Mouse (Mus musculus) lung, embryonic 14.5 days (tissue): ENCODE data around the gene Clnk. TPM values are rescaled to one million over a fixed set of nuclear protein-coding genes. Genes with fewer than 3 reads are reported as not detected.
A peak's percentile ranks its signal among the peaks of the same experiment; 100 is the strongest.

Source experiments
- ATAC-seq: fragments of 200-750 bp; cut with Nextera tagmentation; 2 replicates; pipeline ENCODE4 v1.8.0; 2017; ENCODE audit warnings: mild to moderate bottlenecking, moderate TSS enrichment, moderate library complexity; ENCODE audit not compliant: insufficient read depth
- DNase-seq: peaks from one replicate; pipeline ENCODE4 v3.0.0-alpha.2; 2015
- H3K27ac ChIP-seq: fragments of 300-500 bp; sonication (generic); 2 replicates; pipeline ENCODE4 v1.5.1; 2014; ENCODE audit warnings: low read depth, mild to moderate bottlenecking, moderate library complexity
- H3K27me3 ChIP-seq: fragments of 300-500 bp; sonication (generic); 2 replicates; pipeline ENCODE4 v1.6.1; 2014; ENCODE audit warnings: low read length, control low read depth; ENCODE audit not compliant: insufficient read depth
- H3K36me3 ChIP-seq: fragments of 300-500 bp; sonication (generic); 2 replicates; pipeline ENCODE4 v1.6.1; 2014; ENCODE audit warnings: control low read depth; ENCODE audit not compliant: insufficient read depth
- H3K4me1 ChIP-seq: fragments of 300-500 bp; sonication (generic); 2 replicates; pipeline ENCODE4 v1.6.1; 2014; ENCODE audit warnings: antibody characterized with exemption, control low read depth; ENCODE audit not compliant: insufficient read depth
- H3K4me2 ChIP-seq: fragments of 300-500 bp; sonication (generic); 2 replicates; pipeline ENCODE4 v1.6.1; 2014; ENCODE audit warnings: mild to moderate bottlenecking
- H3K4me3 ChIP-seq: fragments of 300-500 bp; sonication (generic); 2 replicates; pipeline ENCODE4 v1.5.1; 2014; ENCODE audit warnings: low read depth, low read length
- H3K9ac ChIP-seq: fragments of 300-500 bp; sonication (generic); 2 replicates; pipeline ENCODE4 v1.6.1; 2014
- H3K9me3 ChIP-seq: fragments of 300-500 bp; sonication (generic); 2 replicates; pipeline ENCODE4 v1.6.1; 2016; ENCODE audit warnings: low read depth, low read length, control low read depth
- CTCF ChIP-seq: IDR thresholded peaks from 2 replicates; pipeline ENCODE4 v1.5.1; 2016; ENCODE audit warnings: antibody characterized with exemption, low read depth
- WGBS: fragments of 180-500 bp; shearing (Covaris S2); extraction: QIAGEN DNeasy Blood & Tissue Kit; methylation state at CpG from one replicate; pipeline ENCODE4 v1.1.7; 2014; 5-methylcytosine and 5-hydroxymethylcytosine counted together
- polyA plus RNA-seq: library from polyadenylated mRNA; unstranded; fragments of >200 nt; fragmentation: Nextera tagmentation; extraction: Ambion mirVana; gene quantifications from 2 replicates; pipeline ENCODE4 v1.2.1, GENCODE M21; 2014

Clnk gene
- polyA plus RNA-seq, 1 experiment from 2014 or later: not detected

DNA sequence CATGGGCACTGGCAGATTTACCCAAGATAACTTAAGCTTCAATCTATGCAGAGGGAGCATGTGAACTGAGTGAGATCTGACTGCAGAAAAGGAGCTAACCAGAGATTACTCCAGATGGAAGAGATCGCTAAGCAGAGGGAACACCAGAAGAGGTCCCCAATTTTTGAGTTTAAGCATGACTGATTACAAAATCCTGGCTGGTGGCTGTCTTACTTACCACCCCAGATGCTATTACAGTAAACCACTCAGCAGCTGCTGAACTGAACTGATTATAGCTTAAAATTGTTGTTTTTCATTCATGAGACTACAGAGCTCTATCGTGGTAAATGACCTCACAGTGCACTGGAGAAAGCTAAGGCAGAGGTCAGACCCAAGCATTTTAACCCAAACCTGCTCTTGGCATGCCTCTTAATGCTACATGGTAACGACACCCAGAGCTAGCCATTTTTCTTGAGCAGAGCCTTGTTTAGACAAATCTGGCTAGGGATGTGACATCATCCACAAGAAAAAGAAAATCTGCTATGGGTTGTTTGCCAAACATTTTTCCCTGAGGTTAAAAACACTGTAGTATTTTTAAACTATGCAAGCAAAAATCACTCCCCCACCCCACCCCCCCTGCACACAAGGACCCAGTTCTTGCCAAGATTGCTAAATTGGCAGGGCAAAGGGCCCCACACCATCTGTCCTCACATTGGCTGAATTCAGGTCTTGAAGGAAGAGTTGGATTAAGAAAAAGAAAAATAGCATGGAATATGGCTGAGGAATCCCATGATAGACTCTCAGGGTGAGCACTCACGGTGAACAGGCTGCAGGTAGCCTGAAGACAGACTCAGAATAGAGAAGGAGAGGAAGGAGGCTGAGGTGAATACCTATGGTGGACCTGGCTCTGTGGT is 5.4 kb upstream of the Clnk start:
- no peaks in the 10 kb centered on the region for H3K36me3 ChIP-seq
- H3K27me3 ChIP-seq: no peaks in the 10 kb centered on the region
- ATAC-seq (peak; percentile 83), DNase-seq (peak; percentile 72)
- no peak overlapping the region for H3K27ac ChIP-seq
- no peak for TF ChIP-seq CTCF
- H3K4me2 ChIP-seq: no peak overlapping the region
- H3K4me1 ChIP-seq: peaks cover 4% of the 10 kb centered on the region; the same call in 1 of the 2 replicates
- no peaks in the 10 kb centered on the region for H3K9me3 ChIP-seq
- WGBS: 44% methylated on average over 4 of the region's 4 CpGs
- no peak overlapping the region for H3K9ac ChIP-seq
- no peak overlapping the region for H3K4me3 ChIP-seq

DNA sequence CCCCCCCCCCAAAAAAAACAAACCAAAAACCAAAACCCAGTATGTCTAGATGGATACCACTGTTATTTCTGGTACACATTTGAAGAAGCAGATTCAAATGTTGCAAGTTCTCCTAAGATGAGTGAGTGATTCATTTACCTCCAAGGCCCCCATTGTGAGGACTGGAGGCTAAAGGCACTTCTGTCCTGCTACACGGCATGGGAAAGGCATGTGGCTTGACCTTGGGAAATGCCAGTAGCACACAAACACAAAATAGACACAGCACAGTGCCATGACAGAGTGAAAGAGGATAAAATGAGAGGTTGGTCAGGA is 4.8 kb upstream of the Clnk start:
- Histone ChIP-seq H3K36me3 (no peaks in the 10 kb centered on the region), H3K27ac (no peak overlapping the region), H3K4me2 (no peak overlapping the region), H3K9me3 (no peaks in the 10 kb centered on the region), H3K4me1 (peaks cover 4% of the 10 kb centered on the region; the same call in 1 of the 2 replicates), H3K27me3 (no peaks in the 10 kb centered on the region), H3K4me3 (no peak overlapping the region), H3K9ac (no peak overlapping the region)
- 68% methylated on average over 1 of the region's 1 CpGs for WGBS
- DNase-seq (no peak), ATAC-seq (peak; percentile 10; the same call in 1 of the 2 replicates)
- TF ChIP-seq CTCF: no peak

DNA sequence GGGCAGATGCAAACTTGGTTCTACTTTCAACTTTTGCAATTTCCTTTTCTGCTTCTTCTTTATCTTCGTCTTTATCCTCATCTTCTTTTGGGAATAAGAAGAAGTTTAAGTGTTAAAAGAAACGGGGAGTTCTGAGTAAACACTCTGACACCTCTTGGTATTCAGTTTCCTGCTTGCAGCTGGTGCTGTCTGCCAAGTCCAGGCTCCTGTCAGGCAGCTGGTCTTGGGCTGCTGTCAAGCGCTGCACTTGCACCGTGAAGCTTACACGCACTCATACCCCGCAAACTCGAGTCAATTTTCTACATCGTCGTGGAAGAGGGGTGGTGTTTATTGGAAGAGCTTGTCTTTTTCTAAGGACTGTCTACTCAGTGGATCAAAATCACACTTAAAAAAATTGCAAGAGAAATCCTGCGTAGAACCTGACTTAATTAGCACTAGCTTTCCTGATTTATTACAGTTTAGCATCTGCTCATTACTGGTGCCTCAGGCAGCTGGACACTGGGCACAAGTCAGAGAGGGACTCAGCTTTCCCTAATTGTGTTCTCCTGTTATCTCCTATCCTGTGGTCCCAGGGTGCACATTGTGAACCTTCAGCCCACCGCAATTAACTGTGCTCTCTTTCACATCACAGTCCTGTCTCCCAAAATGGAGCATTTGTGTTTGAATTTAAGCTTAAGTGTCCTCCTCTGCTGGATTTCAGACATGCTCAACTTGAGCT is 3.5 kb upstream of the Clnk start:
- no peaks in the 10 kb centered on the region for H3K27me3 ChIP-seq
- no peak overlapping the region for H3K4me3 ChIP-seq
- H3K4me2 ChIP-seq: no peak overlapping the region
- no peak overlapping the region for H3K9ac ChIP-seq
- TF ChIP-seq CTCF: no peak
- no peaks in the 10 kb centered on the region for H3K36me3 ChIP-seq
- DNase-seq (peak; percentile 56), ATAC-seq (0 out of 2 replicates have a peak, but pooled peaks have one; percentile 38)
- no peak overlapping the region for H3K27ac ChIP-seq
- peaks cover 4% of the 10 kb centered on the region; the same call in 1 of the 2 replicates for H3K4me1 ChIP-seq
- no peaks in the 10 kb centered on the region for H3K9me3 ChIP-seq
- 15% methylated on average over 11 of the region's 11 CpGs for WGBS

DNA sequence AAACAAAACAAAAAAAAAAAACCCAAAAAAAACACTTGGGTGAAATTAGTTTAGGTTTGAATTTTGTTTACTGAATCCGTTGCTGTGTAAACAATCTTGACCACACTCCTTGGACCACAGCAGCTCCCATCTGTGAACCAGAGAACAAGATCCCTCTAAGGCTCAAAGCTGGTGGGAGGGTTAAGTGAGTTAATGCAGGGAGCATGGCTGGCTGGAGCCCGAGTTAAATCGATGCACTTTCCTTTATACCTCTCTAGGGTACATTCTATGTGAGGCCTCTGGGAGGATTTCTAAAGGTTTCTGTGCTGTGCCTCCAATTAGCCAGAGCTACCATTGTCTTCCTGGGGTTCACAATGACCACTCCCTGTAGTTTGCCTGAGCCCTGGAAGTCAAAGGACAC is 1.2 kb downstream of the Clnk start:
- DNase-seq (no peak), ATAC-seq (no peak)
- Histone ChIP-seq H3K27ac (no peak overlapping the region), H3K9me3 (no peaks in the 10 kb centered on the region), H3K4me1 (no peaks in the 10 kb centered on the region; the same call in 1 of the 2 replicates), H3K9ac (no peak overlapping the region), H3K27me3 (no peaks in the 10 kb centered on the region), H3K36me3 (no peaks in the 10 kb centered on the region), H3K4me2 (no peak overlapping the region), H3K4me3 (no peak overlapping the region)
- 54% methylated on average over 3 of the region's 3 CpGs for WGBS
- no peak for TF ChIP-seq CTCF

DNA sequence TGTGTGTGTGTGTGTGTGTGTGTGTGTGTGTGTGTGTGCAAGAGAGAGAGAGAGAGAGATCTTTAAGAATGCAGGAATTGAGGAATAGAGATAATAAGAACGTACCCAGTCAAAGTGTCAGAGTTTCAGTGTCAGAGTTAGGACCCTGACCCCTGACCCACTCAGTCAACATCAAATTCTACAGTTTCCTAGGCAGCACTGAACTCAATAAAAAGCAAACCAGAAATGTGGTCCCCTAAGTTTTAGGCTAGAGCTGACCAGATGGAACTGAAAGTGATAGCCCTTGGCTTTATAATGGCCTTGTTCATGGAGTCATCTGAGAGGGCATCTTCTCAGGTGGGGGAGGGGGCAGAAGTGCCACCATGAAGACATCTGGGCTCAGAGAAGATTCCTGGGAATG is 1.7 kb downstream of the Clnk start:
- ATAC-seq (no peak), DNase-seq (no peak)
- Histone ChIP-seq H3K36me3 (no peaks in the 10 kb centered on the region), H3K4me1 (no peaks in the 10 kb centered on the region), H3K4me2 (no peak overlapping the region), H3K9me3 (no peaks in the 10 kb centered on the region), H3K27ac (no peak overlapping the region), H3K4me3 (no peak overlapping the region), H3K27me3 (no peaks in the 10 kb centered on the region), H3K9ac (no peak overlapping the region)
- no peak for TF ChIP-seq CTCF
- 26% methylated on average over 1 of the region's 1 CpGs for WGBS

DNA sequence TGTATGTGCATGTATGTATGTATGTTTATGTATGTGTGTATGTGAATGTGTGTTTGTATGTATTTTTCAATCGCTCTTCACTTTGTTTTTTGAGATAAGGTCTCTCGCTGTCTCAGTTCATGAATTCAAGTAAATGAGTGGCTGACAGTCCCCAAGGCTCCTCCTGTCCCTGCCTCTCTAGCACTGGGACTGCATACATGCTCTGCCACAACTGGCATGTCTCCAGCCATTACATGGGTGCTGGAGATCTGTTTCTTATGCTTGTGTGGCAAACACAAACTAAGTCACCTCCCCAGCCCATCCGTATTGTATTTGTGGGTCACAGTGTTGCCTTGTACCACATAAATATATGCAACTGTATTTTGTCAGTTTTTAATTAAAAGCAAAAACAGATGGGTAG is 3.7 kb downstream of the Clnk start:
- Histone ChIP-seq H3K4me2 (no peak overlapping the region), H3K27me3 (no peaks in the 10 kb centered on the region), H3K27ac (no peak overlapping the region), H3K4me3 (no peak overlapping the region), H3K4me1 (no peaks in the 10 kb centered on the region), H3K9ac (no peak overlapping the region), H3K36me3 (no peaks in the 10 kb centered on the region), H3K9me3 (no peaks in the 10 kb centered on the region)
- DNase-seq (no peak), ATAC-seq (no peak)
- WGBS: 86% methylated on average over 3 of the region's 3 CpGs
- no peak for TF ChIP-seq CTCF

DNA sequence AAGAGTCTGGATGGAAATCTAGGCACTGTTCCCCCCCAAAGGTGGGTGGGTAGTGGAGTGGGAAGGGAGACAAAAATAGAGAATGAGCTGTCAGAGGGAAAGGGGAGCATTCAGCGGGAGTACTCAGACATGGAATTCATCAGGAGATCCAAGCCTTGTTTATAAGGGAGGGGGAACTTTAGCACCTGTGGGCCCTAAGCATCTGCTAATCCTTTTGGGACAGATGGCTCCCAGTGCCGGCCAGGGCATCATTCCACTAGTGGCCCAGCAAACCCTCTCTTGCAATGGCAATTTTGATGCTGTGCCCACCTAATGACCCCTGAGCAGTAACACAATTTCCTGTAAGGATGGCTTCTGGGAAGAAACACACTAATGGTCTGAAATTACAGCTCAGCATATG is 5.0 kb downstream of the Clnk start:
- no peak overlapping the region for H3K27ac ChIP-seq
- H3K27me3 ChIP-seq: no peaks in the 10 kb centered on the region
- no peak for ATAC-seq
- 46% methylated on average over 2 of the region's 2 CpGs for WGBS
- no peak overlapping the region for H3K9ac ChIP-seq
- no peaks in the 10 kb centered on the region for H3K4me1 ChIP-seq
- TF ChIP-seq CTCF: no peak
- no peaks in the 10 kb centered on the region for H3K9me3 ChIP-seq
- no peak for DNase-seq
- no peak overlapping the region for H3K4me3 ChIP-seq
- no peak overlapping the region for H3K4me2 ChIP-seq
- no peaks in the 10 kb centered on the region for H3K36me3 ChIP-seq
